In the genomic region with DNA sequence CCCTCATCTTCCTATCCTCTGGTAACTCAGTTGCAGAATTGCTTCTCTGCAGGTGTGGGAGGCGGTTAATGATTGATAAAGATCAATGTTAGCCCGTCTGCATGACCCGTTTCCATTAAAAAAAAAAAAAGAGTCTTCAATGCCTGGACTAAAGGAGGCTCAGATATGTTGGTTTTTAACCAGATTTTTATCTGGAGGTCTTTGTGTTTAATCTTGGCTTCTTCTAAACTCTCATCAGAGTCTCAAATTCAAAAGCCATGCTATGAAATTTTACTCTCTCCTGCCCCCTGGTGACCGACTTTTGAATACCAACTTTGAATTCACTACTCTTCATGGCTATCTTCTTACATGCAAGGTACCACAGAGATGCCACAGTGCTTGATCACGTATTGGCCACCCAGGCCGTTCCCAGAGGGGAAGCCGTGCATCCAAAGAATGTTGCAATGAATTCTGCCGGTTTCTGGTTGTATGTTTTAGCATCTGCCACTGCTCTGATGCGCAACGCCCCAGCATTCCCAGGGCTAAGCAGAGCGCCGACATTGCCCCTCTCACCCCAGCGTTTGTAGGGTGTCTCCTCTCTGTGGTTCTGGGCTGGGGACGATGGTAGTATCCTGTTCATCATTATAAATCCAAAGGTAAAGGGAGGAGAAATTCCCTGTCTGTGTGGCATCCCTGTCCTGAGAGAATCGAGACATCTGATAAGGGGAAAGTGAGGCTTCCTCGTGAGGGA, we compare ENCODE assay signal across 8 mouse cellular contexts.
A peak's percentile ranks its signal among the peaks of the same experiment; 100 is the strongest.
DNase-seq lines count a peak whose midpoint lies in the region; ATAC-seq and TF ChIP-seq lines count a peak whose summit lies in the region.
"Had no signal": no experiment of that assay in that cellular context is flagged by ENCODE, and none has a peak within 500 bp of the region (broad histone marks: within the 10 kb centered on the region; RNA-seq: fewer than 3 reads in every experiment).

No protein-coding gene starts in this region.

- WGBS in thymus, adult 2 months: 65% methylated on average over 16 of the region's 16 CpGs
- 58% methylated on average over 16 of the region's 16 CpGs for WGBS in kidney, postnatal 0 days
- WGBS in liver, adult 2 months: 50% methylated on average over 16 of the region's 16 CpGs

- H3K9me3 ChIP-seq in kidney, postnatal 0 days (replicated peaks; ENCODE audit: low read length): no peaks in the 10 kb centered on the region
- H3K9me3 ChIP-seq: heart, embryonic 13.5 days had no signal

- H3K27ac ChIP-seq in thymus, adult 2 months (ENCODE audit: control insufficient read depth, insufficient read depth, low read length): no peak overlapping the region
- H3K27ac ChIP-seq in kidney, postnatal 0 days: no peak overlapping the region
- no peak overlapping the region for H3K27ac ChIP-seq in liver, adult 2 months (replicated peaks; ENCODE audit: insufficient read depth, low read depth, low read length)

- no peak for ATAC-seq in kidney, postnatal 0 days (replicated peaks; ENCODE audit: low FRiP score, low read depth)

- H3K36me3 ChIP-seq in thymus, adult 2 months (ENCODE audit: control insufficient read depth, insufficient read depth, low read length): no peaks in the 10 kb centered on the region
- H3K36me3 ChIP-seq in kidney, postnatal 0 days (ENCODE audit: insufficient read depth, low read length): no peaks in the 10 kb centered on the region
- H3K36me3 ChIP-seq in liver, adult 2 months (ENCODE audit: control insufficient read depth, insufficient read depth, low read length): no peaks in the 10 kb centered on the region
- H3K36me3 ChIP-seq: heart, embryonic 13.5 days had no signal

- no peaks in the 10 kb centered on the region; the same call in 1 of the 2 replicates for H3K27me3 ChIP-seq in thymus, adult 2 months (ENCODE audit: control insufficient read depth, insufficient read depth, low read length)
- no peaks in the 10 kb centered on the region for H3K27me3 ChIP-seq in kidney, postnatal 0 days (ENCODE audit: insufficient read depth, low read length)
- no peaks in the 10 kb centered on the region for H3K27me3 ChIP-seq in liver, adult 2 months (ENCODE audit: control insufficient read depth, insufficient read depth, low read length)

- no peak overlapping the region for H3K4me3 ChIP-seq in thymus, adult 2 months (ENCODE audit: control insufficient read depth, insufficient read depth, low read length)
- no peak overlapping the region for H3K4me3 ChIP-seq in kidney, postnatal 0 days (replicated peaks; ENCODE audit: low read depth, low read length)
- H3K4me3 ChIP-seq in liver, adult 2 months (ENCODE audit: insufficient read depth, low read depth, low read length): no peak overlapping the region
- H3K4me3 ChIP-seq: heart, embryonic 13.5 days had no signal

- no peak overlapping the region for H3K4me2 ChIP-seq in kidney, postnatal 0 days (ENCODE audit: low read length)
- H3K4me2 ChIP-seq: heart, embryonic 13.5 days had no signal

- H3K79me2 ChIP-seq in liver, adult 2 months (ENCODE audit: control insufficient read depth, insufficient read depth, low read length): no peaks in the 10 kb centered on the region; the same call in 1 of the 2 replicates

- no peak overlapping the region for H3K9ac ChIP-seq in kidney, postnatal 0 days (ENCODE audit: low read depth, low read length)
- H3K9ac ChIP-seq in liver, adult 2 months (ENCODE audit: low read depth, low read length): no peak overlapping the region

- TF ChIP-seq CTCF in thymus, adult 2 months (IDR thresholded peaks at IDR 0.05; ENCODE audit: borderline replicate concordance, control insufficient read depth, extremely low read depth, insufficient read depth, low read length, poor library complexity): no peak
- TF ChIP-seq CTCF in kidney, postnatal 0 days (IDR thresholded peaks at IDR 0.05; ENCODE audit: low read depth): peak; percentile 69
- TF ChIP-seq CTCF in liver, adult 2 months (IDR thresholded peaks at IDR 0.05; ENCODE audit: low read depth, low read length): no peak

- peak; percentile 72 for DNase-seq in thymus, adult 2 months
- no peak for DNase-seq in thymus, adult 18-20 months
- DNase-seq in adrenal gland, adult 2 months: peak; percentile 74
- DNase-seq in embryo, embryonic 11.5 days (ENCODE audit: low read depth, low spot score): peak; percentile 49
- peak; percentile 73 for DNase-seq in kidney, postnatal 0 days (ENCODE audit: low spot score)
- DNase-seq in liver, adult 2 months (ENCODE audit: extremely low read depth, low read depth, low spot score): peak; percentile 69
- peak; percentile 84 for DNase-seq in right cerebral cortex, postnatal 4 days

- no peak for TF ChIP-seq POLR2A in thymus, adult 2 months (IDR thresholded peaks at IDR 0.05; ENCODE audit: control insufficient read depth, extremely low read depth, insufficient read depth, low read length, poor library complexity)
- no peak for TF ChIP-seq POLR2A in liver, adult 2 months (IDR thresholded peaks at IDR 0.05; ENCODE audit: extremely low read depth, insufficient read depth, low read length)

- no peaks in the 10 kb centered on the region; the same call in 1 of the 2 replicates for H3K4me1 ChIP-seq in thymus, adult 2 months (replicated peaks; ENCODE audit: control insufficient read depth, insufficient read depth, low read length)
- H3K4me1 ChIP-seq in kidney, postnatal 0 days (replicated peaks; ENCODE audit: insufficient read depth, low read length): 0 out of 2 replicates have a peak, but pooled peaks cover 8% of the 10 kb centered on the region
- H3K4me1 ChIP-seq in liver, adult 2 months (ENCODE audit: control insufficient read depth, insufficient read depth, low read length): peaks cover 21% of the 10 kb centered on the region

Comparison
In these comparisons a context has a peak if more than half of its experiments do, and no peak if none do; other contexts are left out.
1. DNase-seq: peak in thymus, adult 2 months (single experiment), adrenal gland, adult 2 months (single experiment), embryo, embryonic 11.5 days (single experiment), kidney, postnatal 0 days (single experiment), liver, adult 2 months (single experiment) and right cerebral cortex, postnatal 4 days (single experiment); none in thymus, adult 18-20 months (0 of 2).